Mouse (Mus musculus) thymus, postnatal 25 days (tissue): Measurements from ENCODE around the gene Gnmt.
"Not testable (repeated sequence)": the region's sequence is repeated elsewhere in the genome, so short reads cannot be mapped to it uniquely, and the experiment has no call there.

ENCODE experiments used
- DNase-seq: peaks from one replicate; pipeline ENCODE4 v3.0.0; 2022

The Gnmt gene

GRCm38 (mm10) chr17:46728904-46729318, at the start of gene Gnmt:
Gene Gnmt, minus strand, starts transcription at chr17:46729168.
- no peak for DNase-seq

GRCm38 (mm10) chr17:46776087-46776486, 47.1 kb upstream of the Gnmt start:
- no peak for DNase-seq

DNA sequence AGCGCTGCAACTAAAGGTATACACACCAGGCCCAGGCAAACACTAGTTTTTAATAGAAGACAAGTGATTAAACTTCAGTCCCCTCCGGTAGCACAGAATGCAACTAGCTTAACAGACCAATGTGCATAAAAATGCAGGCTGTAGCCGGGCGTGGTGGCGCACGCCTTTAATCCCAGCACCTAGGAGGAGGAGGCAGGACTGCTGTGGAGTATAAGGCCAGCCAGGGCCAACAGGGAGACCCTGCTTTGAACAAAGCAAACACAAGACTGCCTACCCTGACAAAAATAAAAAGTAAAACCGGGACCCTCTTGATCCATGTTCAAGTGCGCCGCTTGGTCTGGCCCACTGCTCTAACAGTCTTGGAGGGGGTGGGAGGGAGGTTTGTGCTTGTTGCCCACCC, 46.1 kb upstream of the Gnmt start:
- no peak for DNase-seq

DNA sequence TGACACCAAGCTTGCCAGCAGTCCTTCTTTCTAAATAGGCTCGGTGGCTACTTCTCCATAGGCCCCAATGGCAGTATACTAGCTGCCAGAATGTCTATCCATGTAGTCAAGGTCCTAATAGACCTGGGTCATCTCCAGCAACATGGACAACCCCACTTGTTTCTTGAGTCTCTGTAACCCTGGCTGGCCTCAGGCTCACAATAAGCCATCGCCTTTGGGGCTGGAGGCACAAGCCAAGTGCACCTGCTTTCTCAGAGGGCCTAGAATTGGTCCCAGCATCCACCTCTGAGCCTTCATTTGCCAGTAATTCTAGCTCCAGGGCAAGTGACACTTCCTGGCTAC, 45.1 kb upstream of the Gnmt start:
- no peak for DNase-seq

DNA sequence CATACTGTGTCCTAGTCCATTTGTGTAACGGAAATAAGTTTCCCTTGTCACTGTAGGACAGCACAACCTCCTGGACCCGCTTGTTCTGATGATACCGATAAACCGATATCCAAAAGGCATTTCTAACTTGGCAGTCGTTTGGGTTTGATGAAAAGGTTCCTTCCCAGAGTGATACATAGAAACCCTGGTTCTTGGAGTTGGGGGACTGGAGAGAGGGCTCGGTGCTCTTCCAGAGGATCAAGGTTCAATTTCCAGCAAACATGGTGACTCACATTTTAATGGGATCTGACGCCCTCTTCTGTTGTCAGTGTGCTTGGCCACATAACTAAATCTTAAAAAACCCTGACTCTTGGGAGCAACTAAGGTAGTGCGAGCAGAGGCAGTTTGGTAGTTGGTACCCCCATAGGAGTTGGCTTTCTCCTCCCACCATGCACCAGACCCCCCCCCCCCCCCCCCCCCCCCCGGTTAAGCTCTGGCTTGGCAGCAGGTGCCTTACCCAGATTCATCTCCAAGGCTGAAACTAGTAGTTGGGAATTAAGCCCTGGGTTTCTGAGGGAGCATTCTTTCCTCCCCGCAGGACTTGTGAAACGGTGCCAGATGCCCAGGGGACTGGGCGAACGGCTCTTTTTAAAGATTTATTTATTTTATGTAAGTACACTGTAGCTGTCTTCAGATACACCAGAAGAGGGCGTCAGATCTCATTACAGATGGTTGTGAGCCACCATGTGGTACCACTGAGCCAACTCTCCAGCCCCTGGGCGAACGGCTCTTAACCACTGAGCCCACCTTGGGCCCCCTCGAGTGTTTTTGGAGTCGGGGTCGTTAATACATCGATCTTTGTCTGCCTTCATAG, 44.5 kb upstream of the Gnmt start:
- DNase-seq, result no peak

- DNase-seq, result peak; percentile 84
Observed at GRCm38 (mm10) chr17:46772404-46773277, 43.7 kb upstream of the Gnmt start, which contains the start of gene 2310039H08Rik. Gene 2310039H08Rik, plus strand, starts transcription at chr17:46772635.

- no peak for DNase-seq
Observed at GRCm38 (mm10) chr17:46772038-46772403, 43.1 kb upstream of the Gnmt start.

DNA sequence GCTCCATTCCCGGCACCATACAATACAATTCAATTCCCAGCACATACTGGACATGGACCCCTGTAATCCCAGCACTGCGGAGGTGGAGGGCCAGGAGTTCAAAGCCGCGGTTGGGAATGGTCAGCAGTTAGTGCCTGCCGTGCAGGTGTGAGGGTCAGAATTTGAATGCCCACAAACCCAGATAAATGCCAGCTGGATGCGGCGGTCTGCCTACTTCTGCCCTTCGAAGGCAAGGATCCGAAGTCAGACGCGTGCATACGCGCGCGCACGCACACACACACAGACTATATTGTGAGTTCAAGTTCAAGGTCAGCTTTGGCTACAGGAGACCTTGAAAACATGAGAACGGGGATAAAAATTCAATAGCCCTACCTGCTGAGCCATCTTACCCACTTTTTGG, 42.6 kb upstream of the Gnmt start:
- DNase-seq, result no peak

- DNase-seq, result no peak
Observed at GRCm38 (mm10) chr17:46771025-46771424, 42.1 kb upstream of the Gnmt start.

- no peak for DNase-seq
Observed at GRCm38 (mm10) chr17:46770546-46770945, 41.6 kb upstream of the Gnmt start.

GRCm38 (mm10) chr17:46767868-46768267, 38.9 kb upstream of the Gnmt start:
- peak; percentile 83 for DNase-seq

DNA sequence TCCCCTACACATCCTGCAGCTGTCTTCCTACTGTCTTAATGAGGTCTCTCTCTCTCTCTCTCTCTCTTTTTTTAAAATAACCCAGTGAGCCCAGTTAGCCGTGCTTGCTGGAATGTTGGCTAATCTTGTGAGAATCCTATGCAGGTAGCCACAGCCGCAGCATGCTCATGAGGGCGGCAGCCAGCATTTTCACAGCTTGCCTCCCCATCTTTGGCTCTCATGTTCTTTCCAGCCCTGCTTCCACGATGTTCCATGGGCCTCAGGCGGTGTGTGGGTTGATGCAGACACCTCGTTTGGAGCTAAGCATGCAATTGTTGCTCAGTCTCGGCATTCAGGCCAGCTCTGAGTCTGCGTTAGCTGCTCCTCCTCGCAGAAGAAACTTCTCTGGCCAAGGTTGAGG, 35.9 kb upstream of the Gnmt start:
- not testable (repeated sequence) for DNase-seq

- DNase-seq, result peak; percentile 77
Observed at GRCm38 (mm10) chr17:46763544-46763943, 34.6 kb upstream of the Gnmt start, which contains the start of gene Ptcra. Gene Ptcra, minus strand, starts transcription at chr17:46763712.

DNA sequence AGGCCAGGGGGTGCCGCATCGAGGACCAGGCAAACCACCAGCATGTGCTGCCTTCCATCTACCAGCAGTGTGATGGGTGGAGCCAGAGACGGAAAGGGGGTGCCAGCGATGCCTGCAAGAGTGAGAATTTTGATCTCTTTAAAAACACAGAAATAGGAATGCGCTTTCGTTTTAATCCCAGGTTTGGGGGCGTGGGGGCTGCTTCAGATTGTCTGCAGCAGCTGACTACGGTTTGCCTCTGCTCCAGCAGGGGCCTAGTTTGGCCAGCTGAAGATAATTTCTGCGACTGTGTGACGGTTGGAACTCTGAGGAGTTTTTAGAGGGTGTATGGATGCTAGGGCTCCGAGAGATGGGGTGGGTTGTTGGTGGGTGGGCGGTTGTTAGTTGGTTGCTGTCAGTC, 29.8 kb upstream of the Gnmt start:
- DNase-seq, result no peak

GRCm38 (mm10) chr17:46751794-46752556, 23.0 kb upstream of the Gnmt start, which contains the start of gene Cnpy3:
Gene Cnpy3, minus strand, starts transcription at chr17:46752214.
- peak; percentile 96 for DNase-seq

DNA sequence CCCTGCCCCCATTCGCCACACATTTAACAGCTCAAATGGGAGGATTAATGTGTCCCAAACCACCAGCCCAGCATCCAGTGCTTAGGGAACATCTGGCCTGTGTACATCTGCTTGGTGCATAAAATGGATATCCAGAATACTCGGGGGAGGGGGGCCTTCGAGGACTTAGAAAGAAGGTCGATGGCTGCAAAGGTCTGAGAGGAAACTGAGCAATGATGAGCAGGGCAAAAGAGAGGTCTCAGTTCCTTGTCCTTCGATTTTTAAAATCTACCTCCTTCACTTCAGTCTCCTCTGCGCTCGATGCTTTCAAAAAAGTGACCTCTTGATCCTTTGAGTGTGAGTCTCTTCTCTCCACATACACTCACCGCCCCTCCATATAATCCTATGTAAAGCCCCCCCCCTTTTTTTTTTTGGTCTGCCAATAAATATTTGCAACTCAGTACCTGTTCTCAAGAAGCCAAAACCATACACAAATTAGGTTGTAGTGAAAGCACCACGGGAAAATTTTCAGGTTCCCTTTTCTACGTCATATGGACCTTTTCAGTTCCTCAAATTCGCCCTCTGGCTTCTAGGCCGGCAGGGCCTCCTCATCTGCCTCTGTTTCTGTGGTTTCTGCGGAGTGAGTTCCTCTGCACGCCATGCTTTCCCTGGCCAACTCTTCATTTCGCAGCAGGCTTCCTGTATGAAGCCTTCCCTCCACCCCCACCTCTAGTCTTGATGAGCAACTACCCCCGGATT, 22.3 kb upstream of the Gnmt start:
- DNase-seq, result no peak

- no peak for DNase-seq
Observed at GRCm38 (mm10) chr17:46750580-46750979, 21.6 kb upstream of the Gnmt start.

DNA sequence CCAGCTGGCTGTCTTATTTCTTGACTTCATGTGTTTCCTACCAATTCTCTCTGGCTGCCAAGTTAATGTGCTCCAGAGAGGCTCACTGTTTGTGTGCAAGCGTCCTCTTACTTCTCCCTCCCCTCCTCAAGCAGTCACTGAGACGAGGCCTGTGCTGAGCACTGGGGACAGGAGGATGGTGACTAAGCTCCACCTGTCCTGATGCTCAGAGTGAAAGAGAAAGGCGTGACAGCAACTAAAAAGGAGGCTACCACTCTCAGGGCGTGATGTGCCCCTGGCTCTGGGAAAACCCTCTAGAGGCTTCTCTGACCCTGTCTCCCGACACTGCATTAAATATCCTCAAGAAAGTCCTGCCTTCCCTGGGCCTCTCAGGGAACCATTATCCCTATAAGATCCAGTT, 20.3 kb upstream of the Gnmt start:
- DNase-seq, result no peak

DNA sequence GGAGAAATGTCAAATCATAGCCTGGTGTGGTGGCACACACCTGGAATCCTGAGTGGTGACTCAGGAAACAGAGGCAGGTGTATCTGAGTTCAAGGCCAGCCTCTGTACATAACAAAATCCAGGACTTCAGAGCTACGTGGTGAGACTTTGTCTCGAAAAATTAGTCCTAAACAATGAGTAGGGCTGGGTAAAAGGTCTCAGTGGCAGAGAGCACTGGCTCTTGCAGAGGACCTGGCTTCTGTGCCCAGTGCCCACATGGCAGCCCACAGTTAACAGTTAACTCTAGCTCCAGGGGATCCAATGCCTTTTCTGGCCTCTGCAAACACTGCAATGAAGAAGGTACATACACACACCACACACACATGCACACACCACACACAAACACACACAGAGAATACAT, 18.8 kb upstream of the Gnmt start:
- no peak for DNase-seq

DNA sequence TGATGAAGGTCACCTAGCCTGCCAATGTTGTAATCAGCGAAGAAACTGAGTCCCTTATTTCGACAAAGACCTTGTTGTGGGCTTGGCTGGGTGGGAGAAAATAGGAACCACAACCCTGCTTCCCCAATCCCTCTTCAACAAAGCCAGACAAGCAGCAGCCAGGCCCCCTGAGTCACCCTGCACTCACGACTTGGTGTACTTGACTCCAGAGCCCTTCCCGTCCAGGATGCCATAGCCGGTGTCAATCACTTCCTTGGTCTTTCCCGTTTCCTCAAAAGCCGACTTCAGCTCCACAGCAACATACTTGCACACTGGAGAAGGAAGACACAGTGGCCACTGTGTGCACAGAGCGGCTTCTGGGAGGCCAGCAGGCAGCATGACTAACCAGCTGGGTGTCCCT, 18.3 kb upstream of the Gnmt start:
- no peak for DNase-seq

DNA sequence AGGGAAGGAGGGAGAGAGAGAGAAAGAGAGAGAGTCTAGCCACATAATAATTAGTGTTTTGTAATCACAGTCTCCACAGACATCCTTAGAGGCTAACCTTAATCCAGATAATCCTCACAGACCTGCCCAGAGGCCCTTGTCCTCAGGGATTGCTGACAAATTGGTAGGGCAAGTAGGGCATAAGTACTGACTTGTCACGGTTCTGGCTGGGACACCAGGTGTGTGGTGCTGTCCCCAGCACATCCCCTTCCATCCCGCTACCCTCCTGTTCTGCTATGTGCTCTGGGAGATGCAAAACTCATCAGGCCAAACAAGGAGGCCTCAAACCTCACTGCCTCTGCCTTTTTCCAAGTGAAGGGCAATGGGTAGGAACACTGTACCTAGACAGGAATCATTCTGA, 16.5 kb upstream of the Gnmt start:
- DNase-seq, result no peak

DNA sequence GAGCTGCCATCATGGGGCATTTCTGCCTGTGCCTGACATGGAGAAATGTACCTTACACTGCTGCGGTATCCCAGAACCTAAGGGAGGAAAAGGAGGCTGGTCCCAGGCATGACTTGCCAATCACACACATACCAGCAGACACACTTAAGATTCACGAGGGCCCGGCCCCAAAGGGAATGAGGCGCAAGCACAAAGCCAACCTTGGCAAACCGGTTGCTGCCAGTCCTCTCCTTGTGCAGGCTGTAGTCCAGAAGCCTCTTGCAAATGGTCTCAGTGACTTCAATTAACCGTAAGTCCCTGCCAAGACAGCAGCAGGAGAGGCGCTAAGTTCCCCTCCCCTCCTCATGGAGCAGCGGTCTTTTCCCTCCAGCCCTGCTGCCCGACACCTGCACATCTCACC, 14.0 kb upstream of the Gnmt start:
- DNase-seq, result no peak
